Mouse (Mus musculus) ES-E14 (cell line): ENCODE results near the gene Zg16.

Source experiments
- CHD2 ChIP-seq: IDR thresholded peaks from 2 replicates; pipeline ENCODE4 v1.6.1; 2014; ENCODE audit warnings: mild to moderate bottlenecking, low read depth, low read length, inconsistent platforms
- HCFC1 ChIP-seq: IDR thresholded peaks from 2 replicates; pipeline ENCODE4 v1.6.1; 2012; ENCODE audit warnings: low read length, inconsistent platforms, borderline replicate concordance; ENCODE audit not compliant: insufficient read depth
- MAFK ChIP-seq: IDR thresholded peaks from 2 replicates; pipeline ENCODE4 v1.6.1; 2014; ENCODE audit warnings: mild to moderate bottlenecking, low read depth, low read length, inconsistent platforms; ENCODE audit not compliant: insufficient read depth

DNA sequence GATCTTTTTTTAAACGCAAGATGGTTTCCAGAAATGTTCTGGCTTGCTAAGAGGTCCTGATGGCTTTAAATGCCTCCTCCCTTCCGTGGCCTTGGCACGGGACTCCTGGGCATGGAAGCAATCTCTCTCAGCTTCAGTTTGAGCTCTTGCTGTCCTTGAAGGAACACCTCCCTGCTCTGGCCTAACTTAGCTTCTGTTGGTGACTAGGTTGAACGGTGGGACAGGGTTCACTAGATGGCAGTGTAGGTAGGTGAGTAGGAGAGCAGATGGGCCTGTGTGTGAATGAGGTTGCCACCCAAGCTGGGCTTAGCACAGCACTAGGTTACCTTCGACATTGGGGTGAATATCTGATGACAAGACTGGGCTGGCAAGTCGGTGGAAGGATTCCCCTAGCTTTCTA, 16.8 kb upstream of the Zg16 start:
- TF ChIP-seq CHD2 (no peak), HCFC1 (no peak), MAFK (no peak)
